Mouse (Mus musculus): Measurements from ENCODE around the gene Musk.

The Musk gene

DNA sequence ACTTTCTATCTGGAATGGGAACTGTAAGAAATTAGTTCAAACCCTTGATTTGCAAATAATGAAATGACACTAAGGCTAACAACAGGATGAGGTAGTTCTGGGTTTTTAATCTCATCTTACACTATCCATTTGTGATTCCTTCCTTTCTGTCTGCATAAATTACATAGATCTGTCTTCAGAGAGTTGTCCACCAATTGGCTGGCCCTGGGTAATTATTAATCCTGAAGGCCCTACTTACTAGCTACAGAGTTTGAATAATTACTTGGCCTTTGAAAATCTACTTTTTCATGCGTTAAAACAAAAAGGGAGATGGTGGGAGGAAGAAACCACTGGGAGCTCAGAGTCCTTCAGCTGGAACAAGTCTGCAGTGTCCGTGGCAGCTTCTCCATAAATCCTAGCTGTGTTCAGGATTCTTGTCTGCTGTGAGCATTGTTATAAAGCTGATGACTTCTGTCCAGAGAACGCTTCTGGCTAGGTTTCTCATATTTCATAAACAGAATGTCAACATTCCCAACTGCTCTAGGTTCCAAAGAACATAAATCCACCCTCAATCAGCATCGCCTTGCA lies 29.3 kb downstream of the Musk start:
- DNase-seq (ENCODE audit: low read depth, low spot score), result no peak

DNA sequence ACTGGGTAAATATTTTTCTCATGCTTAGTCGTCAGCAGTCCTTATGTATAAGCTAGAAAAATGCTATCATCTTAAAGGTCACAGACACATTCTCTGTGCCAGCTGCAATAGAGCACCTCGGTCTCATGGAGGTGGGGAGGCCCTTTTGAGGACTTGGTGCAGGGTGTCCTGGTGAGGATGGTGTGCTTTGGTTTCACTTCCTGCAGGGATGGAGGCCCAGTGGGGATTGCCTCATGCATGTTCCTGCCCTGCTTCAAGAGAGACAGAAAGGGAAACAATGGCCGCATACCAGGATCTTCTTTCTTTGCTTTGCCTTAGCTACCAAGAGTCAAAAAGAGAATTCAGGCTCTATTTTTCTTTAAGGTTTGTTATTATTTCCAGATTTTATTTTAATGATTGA lies 31.8 kb downstream of the Musk start:
- no peak for DNase-seq (ENCODE audit: low read depth, low spot score)

DNA sequence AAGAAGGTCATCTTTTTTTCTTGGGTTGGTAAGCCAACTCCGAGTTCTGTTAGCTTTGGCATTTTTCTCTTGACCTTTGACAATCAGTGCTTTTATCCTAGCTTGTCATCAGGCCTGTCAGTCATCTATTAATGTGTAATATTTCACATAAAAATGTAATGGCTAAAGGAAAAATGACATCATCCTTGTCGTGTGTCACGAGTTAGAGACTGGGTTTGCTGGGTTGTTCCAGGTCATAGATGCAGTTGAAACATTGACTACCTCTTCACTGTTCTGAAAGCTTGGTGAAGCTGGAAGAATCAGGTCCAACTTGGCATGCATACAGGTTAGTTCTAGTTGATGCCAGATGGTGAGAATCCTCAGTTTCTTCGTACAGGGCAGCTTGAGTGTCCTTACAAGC lies 34.5 kb downstream of the Musk start:
- DNase-seq (ENCODE audit: low read depth, low spot score), result no peak

DNA sequence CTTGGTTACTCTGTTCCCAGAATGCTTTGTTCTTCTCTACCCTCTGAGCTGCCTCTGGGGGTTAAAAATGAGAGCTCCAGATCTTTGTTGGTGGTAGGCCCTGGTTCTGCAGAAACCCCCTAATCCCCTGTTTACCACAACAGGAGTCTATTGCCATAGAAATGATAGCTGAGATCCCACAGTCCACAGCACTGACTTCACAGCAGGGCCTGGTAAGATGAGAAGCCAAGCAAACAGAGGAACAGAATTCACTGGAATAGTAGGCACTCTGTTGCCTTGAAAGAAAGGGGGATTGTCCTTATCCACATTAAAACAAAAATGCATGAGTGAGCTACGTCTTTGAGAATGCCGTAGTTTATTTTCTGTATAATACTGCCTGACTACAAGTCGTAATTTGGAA lies 41.0 kb downstream of the Musk start:
- DNase-seq (ENCODE audit: low read depth, low spot score), result no peak

DNA sequence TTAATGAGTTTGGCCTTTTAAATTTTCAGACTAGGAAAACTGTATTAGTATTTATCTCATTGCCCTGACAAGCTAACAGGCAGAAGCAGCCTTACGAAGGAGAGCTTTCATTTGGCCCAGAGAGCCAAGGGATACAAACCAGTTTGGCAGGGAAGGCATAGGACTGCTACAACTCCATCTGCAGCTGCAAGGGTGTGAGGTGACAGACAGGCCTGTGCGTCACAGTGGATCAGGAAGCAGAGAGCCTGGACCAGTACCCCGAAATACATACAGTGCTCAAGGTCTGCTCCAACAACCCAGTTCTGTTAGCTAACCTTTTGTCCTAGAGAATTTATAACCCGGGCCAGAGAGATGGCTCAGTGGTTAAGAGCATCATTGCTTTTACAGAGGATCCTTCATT lies 42.5 kb downstream of the Musk start:
- no peak for DNase-seq (ENCODE audit: low read depth, low spot score)

DNA sequence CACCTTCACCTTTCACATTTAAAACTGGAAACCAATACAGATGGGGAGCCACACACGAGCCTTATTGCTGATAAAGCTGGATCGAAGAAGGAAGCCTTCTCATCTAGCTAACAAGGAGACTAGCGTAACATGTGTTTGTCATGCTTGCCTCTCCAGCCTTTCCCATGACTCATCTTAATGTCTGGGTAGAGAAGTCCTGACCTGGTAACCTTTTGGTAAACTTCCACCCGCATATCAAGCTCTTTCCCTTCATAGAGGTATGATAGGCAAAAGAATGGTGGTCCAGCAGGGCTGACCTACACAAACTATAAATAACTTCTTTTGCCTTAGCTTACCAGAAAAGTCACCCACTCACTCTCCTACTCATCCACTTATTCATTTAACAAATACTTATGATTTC lies 44.3 kb downstream of the Musk start:
- no peak for DNase-seq (ENCODE audit: low read depth, low spot score)

DNA sequence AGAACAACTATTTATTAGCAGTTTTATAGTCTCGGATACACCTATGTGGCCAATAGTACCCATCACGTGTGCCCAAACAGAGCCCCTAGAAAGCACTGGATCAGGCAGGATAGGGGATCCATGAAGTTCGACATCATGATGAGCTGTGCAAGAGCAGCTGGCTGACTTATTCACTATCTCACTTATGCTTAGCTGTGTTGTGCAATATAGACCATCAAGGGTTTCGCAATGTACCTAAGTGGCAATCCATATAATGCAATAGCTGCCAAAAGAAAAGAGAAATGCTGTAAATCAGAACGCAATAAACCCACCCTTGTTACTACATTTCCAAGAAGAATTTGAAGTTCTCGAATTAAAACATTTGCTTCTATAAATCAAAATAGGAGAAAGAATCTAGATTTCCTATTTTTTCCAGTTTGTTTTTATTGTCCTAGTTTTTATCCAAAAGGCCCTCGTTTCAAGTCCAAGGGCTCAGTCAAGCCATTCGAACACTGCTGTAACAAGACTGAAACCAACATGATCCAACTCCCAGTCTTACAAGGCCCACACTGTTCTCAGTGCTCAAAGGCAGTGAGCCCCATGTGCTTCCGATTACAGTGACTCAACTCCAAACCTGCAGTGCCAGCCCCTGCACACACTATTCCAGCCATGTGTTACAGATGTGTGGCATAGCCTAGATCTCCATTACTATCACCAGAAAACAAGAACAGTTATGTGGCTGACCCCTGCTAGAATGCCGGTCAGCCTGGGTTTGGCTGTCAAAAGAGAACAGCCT lies 45.3 kb downstream of the Musk start:
- no peak for DNase-seq (ENCODE audit: low read depth, low spot score)

DNA sequence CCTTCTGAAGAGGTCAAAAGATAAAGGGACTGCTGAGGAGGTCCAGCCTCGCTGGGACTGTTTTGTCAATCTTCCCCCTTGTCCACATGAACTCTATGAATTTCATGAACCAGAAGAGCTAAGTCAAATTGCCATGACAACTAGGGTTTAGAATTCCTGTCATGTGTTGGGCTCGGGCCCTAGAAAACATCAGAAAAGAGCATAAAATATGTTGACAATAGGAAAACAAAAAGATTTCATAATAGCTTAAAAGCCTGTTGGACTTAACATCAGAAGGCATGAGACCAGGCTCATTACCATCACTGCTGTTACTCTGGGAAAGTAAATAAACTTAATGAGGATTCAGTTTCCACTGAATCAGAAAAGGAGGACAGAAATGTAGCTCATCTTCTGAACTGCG lies 46.6 kb downstream of the Musk start:
- DNase-seq (ENCODE audit: low read depth, low spot score), result no peak

DNA sequence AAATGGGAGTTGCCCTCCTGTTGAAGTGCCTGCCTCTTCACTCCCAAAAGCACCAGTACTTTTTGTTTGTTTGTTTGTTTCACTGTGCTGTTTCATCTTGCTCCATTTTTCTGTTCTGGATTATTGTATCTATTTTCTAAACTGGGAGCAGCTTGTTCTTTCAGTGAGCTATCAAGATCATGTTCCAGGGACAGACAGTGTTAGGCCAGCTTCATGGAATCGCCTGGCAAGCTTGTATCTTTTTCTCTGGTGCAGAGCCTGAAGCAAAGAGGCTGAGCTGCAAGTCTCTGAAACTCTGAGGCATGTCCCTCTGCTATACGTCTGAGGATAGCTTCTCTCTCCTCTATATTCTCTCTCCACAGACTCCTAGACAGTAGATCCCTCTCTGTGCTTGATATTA lies 50.5 kb downstream of the Musk start:
- no peak for DNase-seq (ENCODE audit: low read depth, low spot score)

DNA sequence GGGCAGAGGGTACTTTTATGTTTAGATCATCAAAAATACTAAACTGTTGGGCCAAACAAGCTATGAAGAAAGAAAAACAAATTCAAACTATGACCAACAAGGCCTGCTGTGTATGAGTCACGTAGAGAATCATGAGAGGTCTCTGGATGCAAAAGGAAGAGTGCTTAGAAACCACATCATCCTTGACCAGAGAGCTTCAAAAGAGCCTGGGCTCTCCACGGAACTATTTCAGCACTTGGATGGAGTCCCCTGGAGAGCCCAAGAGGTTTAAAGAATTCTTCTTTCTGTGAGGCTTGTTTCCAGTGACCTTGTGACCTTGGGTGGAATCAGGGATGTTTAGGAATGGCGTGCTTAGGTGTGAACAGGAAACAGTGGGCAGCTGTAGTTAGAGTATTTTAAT lies 53.5 kb downstream of the Musk start:
- no peak for DNase-seq (ENCODE audit: low read depth, low spot score)

DNA sequence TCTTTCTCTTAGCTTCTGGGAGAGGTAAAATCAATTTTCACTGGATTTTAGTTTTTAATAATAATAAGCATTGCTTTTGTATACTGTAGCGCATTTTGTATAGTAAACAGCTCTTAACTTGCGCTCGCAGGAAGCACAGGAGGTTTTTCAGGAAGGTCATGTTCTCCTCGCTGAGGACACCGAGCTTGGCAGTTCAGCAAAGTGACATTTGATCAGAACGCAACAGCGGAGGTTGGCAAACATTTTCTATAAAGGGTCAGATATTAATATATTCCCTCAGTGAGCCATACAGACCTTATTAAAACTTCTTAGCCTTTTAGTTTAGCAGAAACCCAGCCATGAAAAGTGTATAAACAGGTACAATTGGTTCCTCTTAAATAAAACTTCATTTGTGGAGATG lies 64.4 kb downstream of the Musk start:
- DNase-seq (ENCODE audit: low read depth, low spot score), result no peak

DNA sequence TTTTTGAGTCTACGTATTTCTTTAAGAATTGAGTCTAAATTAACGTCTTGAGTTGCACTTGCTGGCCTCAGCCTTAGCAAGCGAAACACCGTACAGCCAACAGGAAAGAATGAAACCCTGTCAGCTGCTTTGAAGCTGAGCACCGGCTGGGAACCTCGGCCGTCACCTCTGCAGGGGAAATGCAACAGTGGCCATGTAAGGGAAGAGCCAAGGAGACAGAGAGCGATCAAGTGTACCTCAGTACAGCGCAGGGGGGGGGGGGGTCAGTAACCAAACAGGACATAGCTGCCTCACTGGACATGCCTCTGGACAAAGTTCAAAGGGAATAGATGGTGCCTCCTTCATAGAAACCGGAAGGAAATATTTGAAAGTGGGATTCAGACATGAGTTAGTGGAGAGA lies 65.4 kb downstream of the Musk start:
- DNase-seq (ENCODE audit: low read depth, low spot score), result no peak

DNA sequence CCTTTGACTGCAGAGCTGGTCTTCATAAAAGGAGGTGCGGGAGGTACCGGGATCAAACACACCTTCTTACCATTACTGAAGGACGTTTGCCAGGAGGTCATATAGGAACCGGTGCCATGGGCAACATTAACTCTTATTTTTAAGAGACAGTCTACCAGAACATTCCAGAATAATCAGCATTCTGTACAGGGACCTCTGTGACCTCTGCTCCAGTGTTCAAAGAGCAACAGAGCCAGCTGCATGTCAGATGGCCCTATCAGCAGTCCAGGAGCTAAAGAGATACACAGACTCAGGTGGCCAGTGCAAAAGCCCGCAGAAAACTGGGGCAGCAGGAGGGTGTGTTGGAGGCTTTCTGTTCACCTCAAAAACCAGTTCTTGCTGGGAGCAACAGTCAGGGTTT lies 65.8 kb downstream of the Musk start:
- no peak for DNase-seq (ENCODE audit: low read depth, low spot score)

DNA sequence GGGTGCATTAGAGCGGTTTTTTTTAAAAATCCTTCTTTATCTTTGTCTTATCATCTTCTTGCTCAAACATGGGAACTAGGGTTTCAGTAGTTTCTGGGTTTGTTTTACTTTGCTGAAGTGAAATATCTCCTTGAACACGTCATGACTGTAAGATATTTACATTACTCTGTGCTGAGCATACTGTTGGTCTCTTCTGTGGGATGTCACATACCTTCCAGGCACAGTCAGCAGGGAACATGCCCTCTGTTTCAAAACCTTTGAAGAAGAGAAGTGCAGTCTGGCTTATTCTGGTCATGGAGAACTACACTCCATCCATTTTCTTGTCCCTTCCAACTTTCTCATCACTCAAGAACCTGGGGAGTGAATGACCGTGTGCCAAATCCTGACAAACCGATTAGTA lies 73.2 kb downstream of the Musk start:
- no peak for DNase-seq (ENCODE audit: low read depth, low spot score)

DNA sequence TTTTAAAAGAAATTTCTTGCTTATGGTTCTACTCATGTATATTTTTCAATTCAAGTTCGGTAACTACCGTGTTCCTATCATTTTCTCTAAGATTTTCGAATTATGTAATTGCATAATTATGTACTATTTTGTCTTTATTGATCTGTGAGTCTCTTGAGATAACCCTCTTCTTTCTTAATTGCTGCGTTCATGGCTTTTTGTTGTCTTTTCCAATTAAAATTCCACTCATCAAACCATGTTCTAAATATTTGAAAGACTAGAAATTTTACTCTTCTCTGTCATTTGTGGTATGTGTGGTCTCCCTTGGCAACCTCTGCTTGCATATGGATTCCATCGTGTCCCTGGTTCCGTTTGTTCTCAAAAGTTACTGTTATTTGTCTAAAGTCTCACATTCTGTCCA lies 79.6 kb downstream of the Musk start:
- no peak for DNase-seq (ENCODE audit: low read depth, low spot score)

DNA sequence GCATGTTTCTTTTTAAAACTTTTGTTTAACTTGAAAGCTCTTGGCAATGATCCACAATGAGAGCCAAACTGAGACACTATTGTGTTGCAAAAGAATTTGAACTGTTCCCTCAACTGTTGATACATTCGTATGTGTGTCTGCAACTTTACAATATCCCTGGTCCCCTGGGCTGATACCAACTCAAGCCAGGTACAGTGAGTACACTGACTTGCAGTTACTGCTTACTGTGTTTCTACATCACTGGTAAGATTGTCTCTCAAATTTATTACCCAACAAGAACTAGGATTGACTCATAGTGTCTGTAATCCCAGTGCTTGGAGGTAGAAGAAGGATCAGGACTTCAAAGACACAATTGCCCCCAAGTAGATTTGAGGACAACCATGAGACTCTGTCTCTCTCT lies 85.3 kb downstream of the Musk start:
- DNase-seq (ENCODE audit: low read depth, low spot score), result no peak

DNA sequence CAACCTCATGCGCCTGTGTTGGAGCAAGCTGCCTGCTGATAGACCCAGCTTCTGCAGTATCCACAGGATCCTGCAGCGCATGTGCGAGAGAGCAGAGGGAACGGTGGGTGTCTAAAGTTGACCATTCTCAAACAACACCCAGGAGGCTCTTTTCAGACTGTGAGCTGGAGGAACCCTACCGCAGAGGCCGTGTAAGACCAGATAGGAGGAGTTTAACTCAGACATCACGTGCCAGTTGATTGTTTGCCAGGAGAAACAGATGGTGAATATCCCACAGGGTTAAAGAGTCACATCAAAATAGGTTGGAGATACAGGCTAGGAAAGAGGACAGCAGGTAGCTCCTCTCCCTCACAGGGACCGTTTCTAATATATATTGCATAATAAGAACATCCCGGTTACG lies 87.8 kb downstream of the Musk start:
- DNase-seq (ENCODE audit: low read depth, low spot score), result no peak

DNA sequence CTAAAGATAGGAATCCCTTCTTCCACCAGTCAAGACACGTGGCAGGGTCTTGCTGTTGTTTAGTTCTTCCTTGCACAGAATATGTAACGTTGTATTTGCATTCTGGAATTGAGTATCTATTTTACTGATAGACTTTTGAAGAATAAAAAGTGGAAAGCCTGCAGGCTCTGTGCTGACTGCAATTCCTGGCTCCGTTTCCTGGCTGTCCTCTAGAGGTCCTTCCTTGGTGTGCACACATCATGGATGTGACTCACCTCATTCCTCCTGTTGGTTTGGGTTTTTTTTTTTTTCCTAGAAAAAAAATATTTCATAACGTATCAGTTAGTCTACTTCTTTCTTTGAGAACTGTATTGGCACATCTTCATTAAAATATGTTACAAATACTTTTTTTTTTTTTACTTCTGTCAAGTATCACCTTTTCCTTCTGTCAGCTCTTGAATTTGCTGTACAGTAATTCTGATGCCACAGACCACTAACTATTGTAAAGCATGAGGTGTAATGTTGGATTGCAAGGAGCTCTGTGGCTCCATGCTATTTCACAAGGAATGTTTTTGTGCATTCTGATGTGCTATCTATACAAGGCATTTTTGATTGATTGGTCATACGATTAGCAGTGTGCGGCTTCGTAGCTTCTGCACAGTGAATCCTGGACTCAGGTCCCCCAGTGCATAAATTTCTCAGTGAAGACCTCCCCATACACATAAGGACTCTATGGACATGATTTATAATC lies 88.5 kb downstream of the Musk start:
- DNase-seq (ENCODE audit: low read depth, low spot score), result no peak

DNA sequence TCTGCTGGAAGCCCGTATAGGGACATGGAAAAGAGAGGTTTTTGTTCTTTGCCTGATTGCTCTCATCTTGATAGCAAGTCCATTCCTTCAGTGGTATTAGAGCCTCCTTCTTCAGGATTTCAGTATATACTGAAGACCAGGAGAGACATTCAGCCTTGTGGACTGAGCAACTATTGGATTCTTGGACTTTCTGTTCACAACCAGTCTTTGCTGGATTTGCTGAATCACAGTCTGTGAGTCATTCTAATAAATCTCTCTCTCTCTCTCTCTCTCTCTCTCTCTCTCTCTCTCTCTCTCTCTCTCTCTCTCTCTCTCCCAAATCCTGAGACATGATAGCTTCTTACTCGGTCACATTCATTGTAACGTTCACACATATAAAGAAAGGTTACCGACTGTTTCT lies 93.4 kb downstream of the Musk start:
- DNase-seq (ENCODE audit: low read depth, low spot score), result no peak

DNA sequence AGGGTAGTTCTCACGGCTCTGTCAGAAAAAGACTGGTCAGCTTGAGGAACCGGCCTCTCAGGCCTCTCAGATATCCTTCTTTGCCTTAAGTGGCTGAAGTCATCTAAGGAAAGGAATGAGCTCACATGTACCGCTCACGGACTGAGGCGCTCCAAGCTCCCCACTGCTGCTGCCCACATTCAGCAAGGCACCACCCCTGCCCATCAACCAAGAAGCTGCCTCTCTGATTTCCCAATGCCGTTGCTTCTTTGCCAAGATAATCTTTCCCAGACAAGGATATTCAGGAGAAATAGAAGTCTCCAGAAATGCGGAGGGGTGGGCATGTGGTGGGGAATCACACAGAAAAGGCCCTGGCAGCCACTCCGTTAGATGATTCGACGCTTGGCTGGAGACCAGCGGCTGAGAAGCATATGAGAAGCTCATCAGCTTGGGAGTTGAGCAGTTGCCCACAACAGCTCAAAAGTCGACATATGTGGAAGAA lies 115.1 kb downstream of the Musk start:
- no peak for DNase-seq (ENCODE audit: low read depth, low spot score)

DNA sequence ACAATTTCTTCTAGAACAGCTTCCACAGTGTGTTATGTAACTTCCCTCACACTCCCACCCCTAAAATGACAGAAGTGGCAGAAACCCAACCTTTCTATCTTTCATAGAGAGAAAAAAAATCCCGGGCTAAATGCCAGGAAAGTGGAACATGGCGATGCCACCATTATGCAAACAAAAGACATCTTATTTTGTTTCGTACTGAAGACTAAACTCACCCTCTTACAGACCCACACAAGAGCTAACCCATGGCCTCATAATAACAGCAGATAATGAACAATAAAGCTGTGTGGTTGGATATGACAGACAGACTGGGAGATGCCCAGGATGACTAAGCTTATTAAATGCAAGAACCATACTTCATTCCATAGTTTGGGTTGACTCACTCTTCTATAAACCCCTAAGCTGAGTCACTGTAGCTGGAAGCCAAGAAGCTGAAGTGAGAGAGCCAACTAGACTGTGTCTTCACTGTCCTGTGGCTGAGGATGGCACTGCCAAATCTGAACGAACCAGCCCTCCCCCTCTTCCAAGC lies 116.3 kb downstream of the Musk start:
- DNase-seq (ENCODE audit: low read depth, low spot score), result no peak

Data from CD4-positive, CD25-positive, alpha-beta regulatory T cell, adult 2 months (primary cell).